Mouse (Mus musculus): ENCODE results near the gene Trpc4.

Gene Trpc4

GRCm38 (mm10) chr3:54274651-54275050 lies 118.8 kb downstream of the Trpc4 start:
- DNase-seq: no peak

DNA sequence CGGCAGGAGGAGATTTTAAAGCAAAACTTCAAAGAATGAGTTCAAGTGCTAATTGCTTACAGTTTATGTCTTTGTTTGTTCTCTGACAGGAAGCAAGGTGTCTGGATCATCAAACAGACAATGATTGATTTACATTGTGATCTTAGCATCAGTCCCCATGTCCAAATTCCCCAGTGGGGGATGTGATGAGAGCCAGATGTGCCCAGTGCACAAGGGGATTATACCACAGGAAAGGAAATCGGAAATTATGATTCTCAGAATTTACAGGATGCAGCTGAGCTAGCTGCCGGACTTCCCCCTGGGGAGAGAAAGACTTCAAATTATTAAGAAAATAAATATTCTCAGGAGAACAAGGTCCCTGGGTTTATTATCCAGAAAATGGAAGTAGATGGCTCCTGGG lies 133.9 kb downstream of the Trpc4 start:
- no peak for DNase-seq

DNA sequence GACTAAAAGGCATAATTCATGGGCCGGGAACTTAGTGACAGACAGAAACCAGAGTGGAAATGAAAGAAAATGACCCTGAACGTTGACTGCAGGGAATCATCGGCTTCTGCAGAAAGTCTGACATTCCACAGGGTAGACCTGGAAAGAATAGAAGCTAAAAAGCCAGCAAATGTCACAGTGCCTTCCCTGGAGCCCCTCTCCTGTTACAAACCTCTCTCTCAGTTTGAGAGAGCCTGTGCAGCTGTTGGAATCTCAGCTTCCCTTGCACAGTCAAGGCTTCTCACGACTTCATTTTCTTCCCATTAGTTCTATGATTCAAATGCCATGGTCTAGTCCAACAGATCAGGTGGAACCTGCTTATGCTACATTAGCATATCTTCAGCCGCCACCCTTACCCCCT lies 154.8 kb downstream of the Trpc4 start:
- no peak for DNase-seq

- no peak for DNase-seq
Measured at GRCm38 (mm10) chr3:54314055-54314454, 158.2 kb downstream of the Trpc4 start.

- DNase-seq: peak; percentile 19
Measured at GRCm38 (mm10) chr3:54352891-54353652, 197.2 kb downstream of the Trpc4 start.

- no peak for DNase-seq
Measured at GRCm38 (mm10) chr3:54357561-54357960, 201.7 kb downstream of the Trpc4 start.

GRCm38 (mm10) chr3:54358463-54359189 lies 202.8 kb downstream of the Trpc4 start:
- DNase-seq: no peak

DNA sequence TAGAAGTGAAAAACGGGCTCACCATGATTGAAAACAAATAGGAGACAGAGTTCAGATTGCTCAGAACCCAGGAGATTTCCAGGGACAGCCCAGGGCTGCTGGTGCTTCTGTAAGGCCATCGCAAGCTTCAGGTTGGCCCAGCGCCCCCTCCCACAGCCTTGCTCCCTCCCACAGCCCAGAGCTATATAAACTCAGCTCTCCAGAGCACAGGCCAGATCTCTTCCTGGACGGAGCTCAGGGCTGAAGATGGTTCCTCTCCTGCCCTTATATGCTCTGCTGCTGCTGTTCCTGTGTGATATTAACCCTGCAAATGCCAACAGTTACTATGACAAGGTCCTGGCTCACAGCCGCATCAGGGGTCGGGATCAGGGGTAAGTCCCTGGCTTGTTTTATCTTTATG lies 205.1 kb downstream of the Trpc4 start, which contains the start of gene Postn:
Postn (plus strand) TSS at position 213 of the 400 bp plus-strand sequence.
- DNase-seq: no peak

GRCm38 (mm10) chr3:54361656-54362055 lies 205.8 kb downstream of the Trpc4 start:
- no peak for DNase-seq

Data from kidney, adult 11 months (tissue).